Mouse (Mus musculus) myocyte (in vitro differentiated cells): Measurements from ENCODE around the gene Gm35549. TPM values are rescaled to one million over a fixed set of nuclear protein-coding genes. Genes with fewer than 3 reads are reported as not detected.

Experiments used
- H3K27me3 ChIP-seq: one replicate; pipeline ENCODE4 v1.6.1; 2011; ENCODE audit not compliant: control insufficient read depth, insufficient read depth, insufficient read length
- H3K36me3 ChIP-seq: one replicate; pipeline ENCODE4 v1.6.1; 2011; ENCODE audit not compliant: control insufficient read depth, insufficient read depth
- H3K4me2 ChIP-seq: one replicate; pipeline ENCODE4 v1.6.1; 2011; ENCODE audit warnings: low read depth, control low read depth
- H3K4me3 ChIP-seq: one replicate; pipeline ENCODE4 v1.5.1; 2011; ENCODE audit warnings: mild to moderate bottlenecking, control low read depth, moderate library complexity
- H3K79me2 ChIP-seq: one replicate; pipeline ENCODE4 v1.6.1; 2011; ENCODE audit not compliant: control insufficient read depth, insufficient read depth
- H3ac ChIP-seq: one replicate; pipeline ENCODE4 v1.6.1; 2011; ENCODE audit not compliant: control insufficient read depth, insufficient read length
- CEBPB ChIP-seq: IDR thresholded peaks from 2 replicates; pipeline ENCODE4 v1.6.1; 2011; ENCODE audit warnings: mild to moderate bottlenecking, moderate library complexity; ENCODE audit not compliant: poor library complexity, insufficient read depth, severe bottlenecking
- E2F4 ChIP-seq: IDR thresholded peaks from one replicate; pipeline ENCODE4 v1.6.1; 2011; ENCODE audit warnings: mild to moderate bottlenecking, control low read depth, moderate library complexity; ENCODE audit not compliant: insufficient read depth
- MAX ChIP-seq: IDR thresholded peaks from one replicate; pipeline ENCODE4 v1.6.1; 2011; ENCODE audit warnings: low read depth, mild to moderate bottlenecking, control low read depth
- MYOD1 ChIP-seq, 3 experiments: IDR thresholded peaks; one replicate each; pipeline ENCODE4 v1.6.1; 2011; ENCODE audit warnings: control low read depth in 2 of 3, low read depth in 2 of 3, mild to moderate bottlenecking in 2 of 3, moderate library complexity in 1 of 3; ENCODE audit not compliant: insufficient read length in 2 of 3, control insufficient read depth in 1 of 3
- MYOG ChIP-seq, 3 experiments: IDR thresholded peaks; one replicate each; pipeline ENCODE4 v1.6.1; 2011; ENCODE audit warnings: control low read depth in 2 of 3, low read depth in 2 of 3, mild to moderate bottlenecking in 2 of 3; ENCODE audit not compliant: insufficient read length in 2 of 3, control insufficient read depth in 1 of 3, insufficient read depth in 1 of 3
- POLR2A ChIP-seq: IDR thresholded peaks from one replicate; pipeline ENCODE4 v1.6.1; 2011; ENCODE audit warnings: low read depth, mild to moderate bottlenecking, control low read depth, moderate library complexity; ENCODE audit not compliant: insufficient read length
- POLR2AphosphoS2 ChIP-seq: IDR thresholded peaks from one replicate; pipeline ENCODE4 v1.6.1; 2011; ENCODE audit warnings: low read depth, control low read depth; ENCODE audit not compliant: insufficient read length
- REST ChIP-seq: IDR thresholded peaks from one replicate; pipeline ENCODE4 v1.6.1; 2011; ENCODE audit warnings: mild to moderate bottlenecking, control low read depth, moderate library complexity; ENCODE audit not compliant: insufficient read depth, insufficient read length
- SRF ChIP-seq: IDR thresholded peaks from one replicate; pipeline ENCODE4 v1.6.1; 2011; ENCODE audit warnings: low read depth; ENCODE audit not compliant: control insufficient read depth, insufficient read length
- TCF12 ChIP-seq: IDR thresholded peaks from one replicate; pipeline ENCODE4 v1.6.1; 2011; ENCODE audit warnings: mild to moderate bottlenecking, control low read depth; ENCODE audit not compliant: poor library complexity, insufficient read depth, severe bottlenecking
- TCF3 ChIP-seq: IDR thresholded peaks from one replicate; pipeline ENCODE4 v1.6.1; 2011; ENCODE audit warnings: low read depth, control low read depth; ENCODE audit not compliant: insufficient read length
- USF1 ChIP-seq: IDR thresholded peaks from one replicate; pipeline ENCODE4 v1.6.1; 2011; ENCODE audit warnings: low read depth, mild to moderate bottlenecking, control low read depth, moderate library complexity
- polyA plus RNA-seq: library from polyadenylated mRNA; unstranded; fragments of >200 nt; fragmentation: generic; extraction: Trizol; gene quantifications from one replicate; pipeline ENCODE4 v1.2.1, GENCODE M21; 2012; ENCODE audit warnings: missing spikeins

The Gm35549 gene
- polyA plus RNA-seq, 1 experiment, result 0.20 TPM

DNA sequence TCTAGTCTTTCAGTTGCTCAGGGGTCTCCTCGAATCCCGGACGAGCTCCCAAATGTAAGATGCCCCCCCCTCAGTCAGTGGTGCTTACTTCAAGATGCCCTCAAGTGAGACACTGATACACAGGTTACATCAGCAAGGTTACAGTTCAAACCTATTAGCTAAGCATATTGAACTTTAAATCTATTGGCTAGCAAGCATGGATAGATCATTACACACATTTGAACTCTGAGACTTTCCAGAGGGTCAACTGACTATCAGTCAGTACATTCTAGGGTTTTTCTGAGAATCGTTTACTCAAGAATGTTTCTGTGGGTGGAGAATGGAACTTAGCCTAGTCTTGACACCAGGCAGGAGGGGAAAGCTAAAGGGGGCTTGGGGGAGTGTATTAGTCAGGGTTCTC lies 28.8 kb upstream of the Gm35549 start:
- Histone ChIP-seq H3ac (no peak overlapping the region), H3K4me3 (no peak overlapping the region), H3K36me3 (no peaks in the 10 kb centered on the region), H3K79me2 (no peaks in the 10 kb centered on the region), H3K27me3 (no peaks in the 10 kb centered on the region), H3K4me2 (no peak overlapping the region)
- TF ChIP-seq CEBPB (no peak), SRF (no peak), MYOG (IDR thresholded peaks at IDR 0.05; ENCODE audit: control insufficient read depth in 1 of 3, insufficient read depth in 1 of 3, insufficient read length in 2 of 3, low read depth in 2 of 3) (no peak), MAX (no peak), POLR2A (no peak), E2F4 (no peak), USF1 (no peak)

GRCm38 (mm10) chr9:122866192-122866591 lies 22.4 kb upstream of the Gm35549 start:
- peaks cover 44% of the 10 kb centered on the region for H3K79me2 ChIP-seq
- peak overlapping the region; percentile 66 for H3K4me2 ChIP-seq
- H3K4me3 ChIP-seq, result peak overlapping the region; percentile 61
- H3ac ChIP-seq, result peak overlapping the region; percentile 69
- H3K27me3 ChIP-seq, result no peaks in the 10 kb centered on the region
- TF ChIP-seq TCF3, result no peak
- TF ChIP-seq POLR2A, result no peak
- no peak for TF ChIP-seq MYOG (IDR thresholded peaks at IDR 0.05; ENCODE audit: control insufficient read depth in 1 of 3, insufficient read depth in 1 of 3, insufficient read length in 2 of 3, low read depth in 2 of 3)
- TF ChIP-seq TCF12, result no peak
- TF ChIP-seq REST, result no peak
- H3K36me3 ChIP-seq, result peaks cover 14% of the 10 kb centered on the region

DNA sequence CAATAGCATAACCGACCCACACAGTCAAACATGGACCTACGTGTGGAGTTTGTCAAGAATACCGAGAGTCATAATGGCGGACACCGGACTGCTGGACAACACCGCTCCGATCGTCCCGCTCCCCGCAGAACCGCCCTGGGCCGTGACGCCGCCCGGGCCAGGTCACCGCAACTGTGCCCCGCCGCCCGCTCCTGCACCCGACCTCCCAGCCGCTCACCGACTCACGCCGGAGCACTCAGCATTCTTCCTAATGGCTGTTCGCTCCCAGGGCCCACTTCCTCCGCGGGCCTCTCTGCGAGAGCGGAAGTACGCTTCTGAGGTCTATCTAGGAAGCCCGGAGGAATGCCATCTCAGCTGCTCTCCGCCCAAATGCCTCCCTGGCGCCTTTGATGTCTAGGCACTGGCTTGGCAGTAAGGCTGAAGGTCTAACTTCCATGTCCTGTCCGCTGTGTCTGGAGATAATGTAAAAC lies 21.9 kb upstream of the Gm35549 start, which contains the start of gene Zfp445:
Zfp445 (minus strand) TSS at position 310 of the 470 bp plus-strand sequence.
- H3K36me3 ChIP-seq, result peaks cover 18% of the 10 kb centered on the region
- H3K27me3 ChIP-seq, result no peaks in the 10 kb centered on the region
- peak within 1 kb of the TSS; percentile 69 for H3ac ChIP-seq
- peak within 1 kb of the TSS; percentile 61 for H3K4me3 ChIP-seq
- H3K79me2 ChIP-seq, result peaks cover 44% of the 10 kb centered on the region
- peak; percentile 75 for TF ChIP-seq POLR2AphosphoS2
- peak; percentile 86 for TF ChIP-seq POLR2A
- no peak for TF ChIP-seq REST
- TF ChIP-seq MYOG (IDR thresholded peaks at IDR 0.05; ENCODE audit: control insufficient read depth in 1 of 3, insufficient read depth in 1 of 3, insufficient read length in 2 of 3, low read depth in 2 of 3), result peak in 1 of 3 experiments; percentile 8
- peak within 1 kb of the TSS; percentile 86 for H3K4me2 ChIP-seq

DNA sequence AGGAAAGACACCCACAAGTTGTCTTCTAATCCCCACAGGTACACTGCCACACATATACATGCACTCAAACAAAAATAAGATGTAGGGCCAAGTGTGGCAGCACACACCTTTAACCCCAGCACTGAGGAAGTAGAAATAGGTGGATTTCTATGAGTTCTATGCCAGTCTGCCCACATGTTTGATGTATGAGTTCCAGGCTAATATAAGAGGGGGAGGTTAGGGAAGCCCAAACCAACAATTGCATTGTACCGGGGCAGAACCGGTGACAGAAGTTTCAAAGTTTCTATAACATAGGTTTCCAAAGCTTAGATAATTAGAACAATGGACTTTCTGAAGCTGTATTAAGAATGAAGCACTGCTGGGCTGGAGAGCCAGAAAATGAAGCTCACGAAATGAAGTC lies 21.0 kb upstream of the Gm35549 start:
- TF ChIP-seq USF1, result no peak
- no peak for TF ChIP-seq E2F4
- Histone ChIP-seq H3ac (no peak overlapping the region), H3K4me3 (peak overlapping the region; percentile 61), H3K79me2 (peaks cover 44% of the 10 kb centered on the region), H3K27me3 (no peaks in the 10 kb centered on the region), H3K36me3 (peaks cover 27% of the 10 kb centered on the region), H3K4me2 (peak overlapping the region; percentile 86)

DNA sequence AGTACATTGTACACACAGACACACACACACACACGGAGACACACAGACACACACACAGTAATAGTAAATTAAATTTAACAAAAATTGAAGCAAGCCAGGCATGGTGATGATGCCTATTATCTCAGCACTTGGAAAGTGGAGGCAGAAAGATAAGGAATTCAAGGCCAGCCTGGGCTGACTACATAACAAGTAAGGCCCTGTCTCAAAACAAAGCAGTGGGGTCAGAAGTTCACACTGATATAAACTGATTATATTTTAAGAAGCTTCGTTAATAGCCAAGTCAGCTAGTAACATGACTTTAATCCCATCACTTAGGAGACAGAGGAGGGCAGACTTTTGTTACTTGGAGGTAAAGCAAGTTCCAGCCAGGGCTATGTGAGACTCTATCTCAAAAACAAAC lies 19.9 kb upstream of the Gm35549 start:
- Histone ChIP-seq H3K79me2 (peaks cover 44% of the 10 kb centered on the region), H3K4me3 (no peak overlapping the region), H3ac (no peak overlapping the region), H3K27me3 (no peaks in the 10 kb centered on the region), H3K4me2 (peak overlapping the region; percentile 86), H3K36me3 (peaks cover 35% of the 10 kb centered on the region)
- no peak for TF ChIP-seq REST
- TF ChIP-seq E2F4, result no peak
- TF ChIP-seq MAX, result no peak
- no peak for TF ChIP-seq TCF3
- TF ChIP-seq TCF12, result no peak
- TF ChIP-seq POLR2AphosphoS2, result no peak
- TF ChIP-seq MYOD1 (IDR thresholded peaks at IDR 0.05; ENCODE audit: control insufficient read depth in 1 of 3, insufficient read length in 2 of 3, low read depth in 2 of 3), result no peak
- TF ChIP-seq SRF, result no peak
- TF ChIP-seq USF1, result no peak
- TF ChIP-seq CEBPB, result no peak
- no peak for TF ChIP-seq MYOG (IDR thresholded peaks at IDR 0.05; ENCODE audit: control insufficient read depth in 1 of 3, insufficient read depth in 1 of 3, insufficient read length in 2 of 3, low read depth in 2 of 3)
- no peak for TF ChIP-seq POLR2A
